Mouse (Mus musculus) gastrocnemius, postnatal 4 days (tissue): ENCODE data around the gene Chchd6. TPM values are rescaled to one million over a fixed set of nuclear protein-coding genes. Genes with fewer than 3 reads are reported as not detected.

Experiments
- DNase-seq, 2 experiments: peaks; one replicate each; pipeline ENCODE4 v3.0.0; 2021 to 2022; ENCODE audit warnings: low spot score in 2 of 2, mixed read lengths in 2 of 2
- long read RNA-seq, 2 experiments: library from polyadenylated mRNA; stranded (forward); transcript quantifications; one replicate each; pipeline ENCODE4 v2.0.0; 2021
- total RNA-seq, 2 experiments: library from RNA; stranded (reverse); gene quantifications; 2 replicates each; pipeline ENCODE4 v1.2.3; 2021

Chchd6 gene
- 10 to 100 TPM in 1 of 2 experiments, 1 to 10 TPM in 1; 9.1 to 11.4 TPM for total RNA-seq
- long read RNA-seq, experiment 1, transcript Chchd6-201 (8 exons, 1,121 nt) = major isoform, 20 of 22 reads
- long read RNA-seq, experiment 1, partial matches to known transcripts = 0 of 22 reads
- long read RNA-seq, experiment 1, other reads (novel, unspliced or antisense) = 1 of 22 reads
- long read RNA-seq, experiment 2, transcript Chchd6-201 (8 exons, 1,121 nt) = major isoform, 14 of 15 reads
- long read RNA-seq, experiment 2, partial matches to known transcripts = 0 of 15 reads
- long read RNA-seq, experiment 2, other reads (novel, unspliced or antisense) = 1 of 15 reads

- DNase-seq = peak; percentile 87 to 94
Observed at GRCm38 (mm10) chr6:89595018-89595776, at the start of gene Chchd6. Chchd6 (minus strand) TSS chr6:89595652.

- peak; percentile 78 to 92 for DNase-seq
Observed at GRCm38 (mm10) chr6:89644271-89645075, 49.0 kb upstream of the Chchd6 start.

GRCm38 (mm10) chr6:89643798-89644270, 48.4 kb upstream of the Chchd6 start, which contains the start of gene Txnrd3:
Txnrd3 (plus strand) TSS chr6:89643988.
- DNase-seq = peak; percentile 87 to 91

- peak in 1 of 2 experiments; percentile 29 for DNase-seq
Observed at GRCm38 (mm10) chr6:89639025-89639424, 43.6 kb upstream of the Chchd6 start.

- DNase-seq = no peak
Observed at GRCm38 (mm10) chr6:89637977-89638376, 42.5 kb upstream of the Chchd6 start.

GRCm38 (mm10) chr6:89634400-89634799, 38.9 kb upstream of the Chchd6 start:
- no peak for DNase-seq

- DNase-seq = no peak
Observed at GRCm38 (mm10) chr6:89633115-89633514, 37.7 kb upstream of the Chchd6 start.

GRCm38 (mm10) chr6:89631809-89632562, 36.5 kb upstream of the Chchd6 start:
- DNase-seq = peak; percentile 54 to 74

- no peak for DNase-seq
Observed at GRCm38 (mm10) chr6:89628045-89628785, 32.8 kb upstream of the Chchd6 start.

GRCm38 (mm10) chr6:89622647-89623046, 27.2 kb upstream of the Chchd6 start:
- no peak for DNase-seq

GRCm38 (mm10) chr6:89615373-89615755, 19.9 kb upstream of the Chchd6 start:
- no peak for DNase-seq

- no peak for DNase-seq
Observed at GRCm38 (mm10) chr6:89614596-89615372, 19.3 kb upstream of the Chchd6 start.

- DNase-seq = no peak
Observed at GRCm38 (mm10) chr6:89614107-89614471, 18.6 kb upstream of the Chchd6 start.

GRCm38 (mm10) chr6:89613336-89614106, 18.1 kb upstream of the Chchd6 start:
- peak in 1 of 2 experiments; percentile 32 for DNase-seq

GRCm38 (mm10) chr6:89607999-89608398, 12.5 kb upstream of the Chchd6 start:
- DNase-seq = no peak

- no peak for DNase-seq
Observed at GRCm38 (mm10) chr6:89606096-89606495, 10.6 kb upstream of the Chchd6 start.

- DNase-seq = no peak
Observed at GRCm38 (mm10) chr6:89596510-89596909, 1.1 kb upstream of the Chchd6 start.

GRCm38 (mm10) chr6:89595777-89596146, 310 bp upstream of the Chchd6 start:
- DNase-seq = no peak
